ENCODE assay signal across 8 mouse cellular contexts in genomic region chr7:109781470-109782203, GRCm38 (mm10). TPM values are rescaled to one million over a fixed set of nuclear protein-coding genes. Genes with fewer than 3 reads are reported as not detected.
A peak's percentile ranks its signal among the peaks of the same experiment; 100 is the strongest.
DNase-seq lines count a peak whose midpoint lies in the region; ATAC-seq lines count a peak whose summit lies in the region.

TSS of gene Nrip3 (minus strand) at chr7:109782025.

- peaks cover 21% of the 10 kb centered on the region for H3K27me3 ChIP-seq in embryonic facial prominence, embryonic 11.5 days (ENCODE audit: control insufficient read depth, insufficient read depth, low read length)
- peaks cover 68% of the 10 kb centered on the region for H3K27me3 ChIP-seq in limb, embryonic 10.5 days (ENCODE audit: low read depth, poor library complexity, severe bottlenecking)
- peaks cover 45% of the 10 kb centered on the region for H3K27me3 ChIP-seq in midbrain, embryonic 12.5 days

- no peak within 1 kb of the TSS for H3K27ac ChIP-seq in embryonic facial prominence, embryonic 11.5 days (replicated peaks; ENCODE audit: low read depth, low read length)
- H3K27ac ChIP-seq in limb, embryonic 10.5 days, result no peak within 1 kb of the TSS
- H3K27ac ChIP-seq in midbrain, embryonic 12.5 days (replicated peaks), result no peak within 1 kb of the TSS

- WGBS in embryonic facial prominence, embryonic 11.5 days, result 2% methylated on average over 50 of the region's 52 CpGs
- WGBS in limb, embryonic 10.5 days, result 2% methylated on average over 52 of the region's 52 CpGs
- under 1% methylated on average over 52 of the region's 52 CpGs for WGBS in midbrain, embryonic 12.5 days

- H3K4me1 ChIP-seq in embryonic facial prominence, embryonic 11.5 days (ENCODE audit: control insufficient read depth, insufficient read depth, low read length), result peaks cover 2% of the 10 kb centered on the region
- peaks cover 14% of the 10 kb centered on the region for H3K4me1 ChIP-seq in limb, embryonic 10.5 days
- H3K4me1 ChIP-seq in midbrain, embryonic 12.5 days, result peaks cover 13% of the 10 kb centered on the region

- peak; percentile 80 for DNase-seq in layer of hippocampus, adult 11-12 months (ENCODE audit: low spot score)
- DNase-seq in layer of hippocampus, adult 9-10 months (ENCODE audit: low spot score), result no peak
- peak; percentile 84 for DNase-seq in embryonic facial prominence, embryonic 11.5 days (ENCODE audit: low spot score)
- DNase-seq in heart, adult 18-20 months, result peak; percentile 53 to 68
- DNase-seq in kidney, adult 11 months, result peak; percentile 48
- peak; percentile 86 for DNase-seq in limb, embryonic 10.5 days (ENCODE audit: low spot score)
- DNase-seq in spleen, postnatal 14 days (ENCODE audit: low spot score in 2 of 2), result peak; percentile 58 to 61

- no peak within 1 kb of the TSS for H3K9ac ChIP-seq in embryonic facial prominence, embryonic 11.5 days (replicated peaks; ENCODE audit: low read length)
- peak within 1 kb of the TSS; percentile 64 for H3K9ac ChIP-seq in midbrain, embryonic 12.5 days (replicated peaks)

- H3K36me3 ChIP-seq in embryonic facial prominence, embryonic 11.5 days (replicated peaks; ENCODE audit: control insufficient read depth, insufficient read depth, low read depth, low read length), result no peaks in the 10 kb centered on the region
- H3K36me3 ChIP-seq in limb, embryonic 10.5 days, result no peaks in the 10 kb centered on the region
- H3K36me3 ChIP-seq in midbrain, embryonic 12.5 days, result no peaks in the 10 kb centered on the region

- no peaks in the 10 kb centered on the region for H3K9me3 ChIP-seq in embryonic facial prominence, embryonic 11.5 days (replicated peaks; ENCODE audit: control insufficient read depth, low read length)
- no peaks in the 10 kb centered on the region for H3K9me3 ChIP-seq in limb, embryonic 10.5 days (replicated peaks)
- H3K9me3 ChIP-seq in midbrain, embryonic 12.5 days, result no peaks in the 10 kb centered on the region

- H3K4me3 ChIP-seq in embryonic facial prominence, embryonic 11.5 days (ENCODE audit: low read depth, low read length), result peak within 1 kb of the TSS; percentile 43
- peak within 1 kb of the TSS; percentile 56 for H3K4me3 ChIP-seq in limb, embryonic 10.5 days
- peak within 1 kb of the TSS; percentile 59 for H3K4me3 ChIP-seq in midbrain, embryonic 12.5 days

- H3K4me2 ChIP-seq in embryonic facial prominence, embryonic 11.5 days (ENCODE audit: low read depth, low read length), result peak within 1 kb of the TSS; percentile 94
- peak within 1 kb of the TSS; percentile 99 for H3K4me2 ChIP-seq in midbrain, embryonic 12.5 days (replicated peaks)

- peak; percentile 87 for ATAC-seq in embryonic facial prominence, embryonic 11.5 days (replicated peaks; ENCODE audit: insufficient number of reproducible peaks, low FRiP score, low TSS enrichment, low read depth)
- peak; percentile 93 for ATAC-seq in midbrain, embryonic 12.5 days (ENCODE audit: low FRiP score, low read depth)

RNA-seq across cellular contexts. Expression of gene Nrip3, which starts in this region (rescaled TPM):
- polyA plus RNA-seq in embryonic facial prominence, embryonic 11.5 days (2014; fragmentation: Nextera tagmentation; extraction: Ambion mirVana), result 0.35 and 1.4 TPM in 2 replicates
- under 1 TPM; 0.20 to 0.21 TPM for total RNA-seq in heart, adult 18-20 months (2021)
- 0.08 and 0.11 TPM in 2 replicates for polyA plus RNA-seq in limb, embryonic 10.5 days (2016; fragmentation: Nextera tagmentation; extraction: Ambion mirVana)
- polyA plus RNA-seq in midbrain, embryonic 12.5 days (2016; fragmentation: Nextera tagmentation; extraction: Ambion mirVana), result 1.8 and 1.9 TPM in 2 replicates

Comparison
In these comparisons a context has a peak if more than half of its experiments do, and no peak if none do; other contexts are left out.
1. Peak in DNase-seq in heart, adult 18-20 months; RNA of the gene not detected or under 1 TPM.
2. Peak in DNase-seq and H3K4me3 ChIP-seq in limb, embryonic 10.5 days; RNA of the gene not detected or under 1 TPM.